Comparison of ENCODE assay signal across 18 mouse cellular contexts in the genomic region with DNA sequence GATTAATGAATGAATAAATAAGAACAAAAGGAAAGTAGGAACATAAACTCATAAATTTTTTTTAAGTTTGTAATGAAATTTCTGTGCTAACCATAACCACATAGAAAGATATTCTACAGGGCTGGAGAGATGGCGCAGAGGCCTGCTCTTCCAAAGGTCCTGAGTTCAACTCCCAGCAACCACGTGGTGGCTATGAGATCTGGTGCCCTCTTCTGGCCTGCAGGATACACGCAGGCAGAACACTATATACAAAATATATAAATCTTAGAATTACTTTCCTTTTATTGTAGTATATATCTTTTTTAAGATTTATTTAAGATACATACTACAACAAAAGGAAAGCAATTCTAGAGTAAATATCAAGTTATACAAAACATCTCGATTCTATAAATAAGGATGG. TPM values are rescaled to one million over a fixed set of nuclear protein-coding genes. Genes with fewer than 3 reads are reported as not detected.
A peak's percentile ranks its signal among the peaks of the same experiment; 100 is the strongest.
DNase-seq lines count a peak whose midpoint lies in the region; ATAC-seq and TF ChIP-seq lines count a peak whose summit lies in the region.
"Had no signal": no experiment of that assay in that cellular context is flagged by ENCODE, and none has a peak within 500 bp of the region (broad histone marks: within the 10 kb centered on the region; RNA-seq: fewer than 3 reads in every experiment).

No protein-coding gene starts in this region.

- no peak overlapping the region for H3K4me3 ChIP-seq in intestine, postnatal 0 days (ENCODE audit: low read depth, low read length)
- H3K4me3 ChIP-seq in intestine, embryonic 15.5 days (replicated peaks): no peak overlapping the region
- no peak overlapping the region for H3K4me3 ChIP-seq in CH12.LX (replicated peaks in 1 of 3; ENCODE audit: low read depth in 2 of 3, low read length in 2 of 3, poor library complexity in 1 of 3)
- no peak overlapping the region for H3K4me3 ChIP-seq in cortical plate, adult 2 months (ENCODE audit: insufficient read depth, low read length)
- H3K4me3 ChIP-seq: forebrain, embryonic 12.5 days; limb, embryonic 13.5 days; megakaryocyte, embryonic 14.5 days; neural tube, embryonic 12.5 days; stomach, embryonic 15.5 days had no signal

- H3K27ac ChIP-seq in intestine, postnatal 0 days (ENCODE audit: low read depth, low read length): no peak overlapping the region
- H3K27ac ChIP-seq in intestine, embryonic 15.5 days: no peak overlapping the region
- H3K27ac ChIP-seq in CH12.LX (ENCODE audit: insufficient read depth, low read depth): no peak overlapping the region
- no peak overlapping the region for H3K27ac ChIP-seq in cortical plate, adult 2 months (ENCODE audit: insufficient read depth, low read length)
- H3K27ac ChIP-seq: forebrain, embryonic 12.5 days; limb, embryonic 13.5 days; neural tube, embryonic 12.5 days; stomach, embryonic 15.5 days had no signal

- DNase-seq in 3T3-L1 (ENCODE audit: low read depth, low spot score) (peak; percentile 13), CH12.LX (ENCODE audit: extremely low read depth) (no peak)
- no peak for DNase-seq in urinary bladder, adult 18-20 months (ENCODE audit: low spot score in 2 of 2)
- DNase-seq in urinary bladder, postnatal 4 days (ENCODE audit: low spot score in 2 of 2): no peak
- DNase-seq in spleen, postnatal 4 days (ENCODE audit: low spot score in 2 of 2): no peak
- DNase-seq: adrenal gland, postnatal 14 days; cerebellum, adult 18-20 months; heart, postnatal 36 days; layer of hippocampus, adult 9-11 months had no signal

- no peak for TF ChIP-seq EP300 in CH12.LX (IDR thresholded peaks at IDR 0.05; ENCODE audit: low read length)

- no peaks in the 10 kb centered on the region for H3K27me3 ChIP-seq in intestine, postnatal 0 days (replicated peaks; ENCODE audit: control insufficient read depth, insufficient read depth, low read length)
- no peaks in the 10 kb centered on the region for H3K27me3 ChIP-seq in intestine, embryonic 15.5 days (replicated peaks)
- no peaks in the 10 kb centered on the region for H3K27me3 ChIP-seq in CH12.LX (replicated peaks)
- H3K27me3 ChIP-seq: forebrain, embryonic 12.5 days; limb, embryonic 13.5 days; megakaryocyte, embryonic 14.5 days; neural tube, embryonic 12.5 days; stomach, embryonic 15.5 days had no signal

- H3K4me2 ChIP-seq in intestine, postnatal 0 days (replicated peaks; ENCODE audit: low read depth): no peak overlapping the region
- H3K4me2 ChIP-seq in intestine, embryonic 15.5 days (replicated peaks): no peak overlapping the region
- no peak overlapping the region for H3K4me2 ChIP-seq in CH12.LX (ENCODE audit: insufficient read depth, low read depth, poor library complexity, severe bottlenecking)
- H3K4me2 ChIP-seq: forebrain, embryonic 12.5 days; limb, embryonic 13.5 days; neural tube, embryonic 12.5 days; stomach, embryonic 15.5 days had no signal

- H3K9ac ChIP-seq in intestine, postnatal 0 days (ENCODE audit: low read depth, low read length): no peak overlapping the region
- no peak overlapping the region for H3K9ac ChIP-seq in intestine, embryonic 15.5 days
- H3K9ac ChIP-seq in CH12.LX (ENCODE audit: insufficient read depth, low read depth): no peak overlapping the region
- H3K9ac ChIP-seq: forebrain, embryonic 12.5 days; limb, embryonic 13.5 days; neural tube, embryonic 12.5 days; stomach, embryonic 15.5 days had no signal

- peaks cover 26% of the 10 kb centered on the region for H3K36me3 ChIP-seq in intestine, postnatal 0 days (ENCODE audit: control insufficient read depth, insufficient read depth)
- peaks cover 11% of the 10 kb centered on the region; the same call in 1 of the 2 replicates for H3K36me3 ChIP-seq in intestine, embryonic 15.5 days
- H3K36me3 ChIP-seq in CH12.LX (replicated peaks in 1 of 2; ENCODE audit: control insufficient read depth in 1 of 2, insufficient read depth in 1 of 2, low read length in 1 of 2): peaks cover 29 to 62% of the 10 kb centered on the region in 2 experiments

- ATAC-seq in intestine, postnatal 0 days: no peak
- no peak for ATAC-seq in intestine, embryonic 15.5 days
- ATAC-seq: intestine, embryonic 16.5 days had no signal

- H3K79me2 ChIP-seq in CH12.LX (replicated peaks; ENCODE audit: control insufficient read depth, extremely low read depth, insufficient read depth, poor library complexity, severe bottlenecking): peaks cover 19% of the 10 kb centered on the region

- peaks cover 2% of the 10 kb centered on the region; the same call in 1 of the 2 replicates for H3K4me1 ChIP-seq in intestine, postnatal 0 days (replicated peaks; ENCODE audit: control insufficient read depth, insufficient read depth, low read length)
- H3K4me1 ChIP-seq in intestine, embryonic 15.5 days (replicated peaks): 0 out of 2 replicates have a peak, but pooled peaks cover 6% of the 10 kb centered on the region
- peaks cover 6 to 19% of the 10 kb centered on the region in 2 experiments; a peak in 3 of 4 replicates for H3K4me1 ChIP-seq in CH12.LX (ENCODE audit: control insufficient read depth in 1 of 2, insufficient read depth in 2 of 2)
- no peaks in the 10 kb centered on the region; the same call in 1 of the 2 replicates for H3K4me1 ChIP-seq in cortical plate, adult 2 months (ENCODE audit: control insufficient read depth, insufficient read depth, low read length)
- H3K4me1 ChIP-seq: neural tube, embryonic 12.5 days; stomach, embryonic 15.5 days had no signal

- WGBS in intestine, postnatal 0 days: 80% methylated on average over 4 of the region's 4 CpGs
- 85% methylated on average over 4 of the region's 4 CpGs for WGBS in intestine, embryonic 15.5 days

- peak; percentile 62 for TF ChIP-seq CTCF in intestine, postnatal 0 days (IDR thresholded peaks at IDR 0.05; ENCODE audit: low read depth)
- peak in 1 of 2 experiments; percentile 37; a peak in 2 of 4 replicates for TF ChIP-seq CTCF in CH12.LX (conservative IDR thresholded peaks at IDR 0.05 in 1 of 2, IDR thresholded peaks at IDR 0.05 in 1 of 2; ENCODE audit: low read depth in 2 of 2, low read length in 2 of 2)
- TF ChIP-seq CTCF in cortical plate, adult 2 months (IDR thresholded peaks at IDR 0.05; ENCODE audit: extremely low read depth, insufficient read depth, low read length): peak; percentile 19; the same call in 1 of the 2 replicates

- in situ Hi-C loops in CH12.LX (cut with MboI; ENCODE audit: low pct_ligation_motif_present, low pct_unique_long_range_greater_than_20kb, low sequenced_read_pairs): no loop called here

- H3K9me3 ChIP-seq in intestine, postnatal 0 days (ENCODE audit: control insufficient read depth): no peaks in the 10 kb centered on the region
- no peaks in the 10 kb centered on the region for H3K9me3 ChIP-seq in intestine, embryonic 15.5 days
- H3K9me3 ChIP-seq in CH12.LX (replicated peaks; ENCODE audit: low read length): no peaks in the 10 kb centered on the region
- H3K9me3 ChIP-seq: forebrain, embryonic 12.5 days; limb, embryonic 13.5 days; megakaryocyte, embryonic 14.5 days; neural tube, embryonic 12.5 days; stomach, embryonic 15.5 days had no signal

- TF ChIP-seq RAD21 in CH12.LX (IDR thresholded peaks at IDR 0.05; ENCODE audit: low read depth, low read length): no peak

- dilution Hi-C loops in CH12.LX (cut with MboI; ENCODE audit: extremely low pct_ligation_motif_present, extremely low pct_unique_long_range_greater_than_20kb, low sequenced_read_pairs): no loop called here

- TF ChIP-seq POLR2A in CH12.LX (IDR thresholded peaks at IDR 0.05; ENCODE audit: low read depth, low read length): no peak
- TF ChIP-seq POLR2A in cortical plate, adult 2 months (IDR thresholded peaks at IDR 0.05; ENCODE audit: extremely low read depth, insufficient read depth, low read length): no peak

TF ChIP-seq in CH12.LX, 34 proteins besides CTCF, POLR2A, EP300 and RAD21:
- no peak for TF ChIP-seq MAZ (IDR thresholded peaks at IDR 0.05; ENCODE audit: low read depth, low read length)
- TF ChIP-seq MYC (IDR thresholded peaks at IDR 0.05; ENCODE audit: low read depth, low read length): peak; percentile 79
- TF ChIP-seq MAX (IDR thresholded peaks at IDR 0.05; ENCODE audit: low read length): no peak

RNA-seq across cellular contexts. Expression of a gene that starts 21.8 kb away (rescaled TPM):
- polyA plus RNA-seq in intestine, postnatal 0 days (2015; fragmentation: Nextera tagmentation; extraction: Ambion mirVana): 37.8 and 40.9 TPM in 2 replicates
- 60.0 and 69.2 TPM in 2 replicates for polyA plus RNA-seq in intestine, embryonic 15.5 days (2015; fragmentation: Nextera tagmentation; extraction: Ambion mirVana)
- total RNA-seq in CH12.LX (2012; rRNA removed) (28.6 and 32.7 TPM in 2 replicates), CH12.LX (2014; rRNA removed) (82.9 and 89.3 TPM in 2 replicates)
- 42.8 and 43.3 TPM in 2 replicates for polyA plus RNA-seq in CH12.LX (2012; ENCODE audit: insufficient read length, low read depth)
- polyA plus RNA-seq in cortical plate, adult 2 months (2012; rRNA removed): 11.5 and 11.8 TPM in 2 replicates

RNA-seq across cellular contexts. Expression of a gene that starts 32.0 kb away (rescaled TPM):
- 40.1 and 46.5 TPM in 2 replicates for polyA plus RNA-seq in intestine, postnatal 0 days (2015; fragmentation: Nextera tagmentation; extraction: Ambion mirVana)
- polyA plus RNA-seq in intestine, embryonic 15.5 days (2015; fragmentation: Nextera tagmentation; extraction: Ambion mirVana): 52.6 and 56.9 TPM in 2 replicates
- total RNA-seq in CH12.LX (2012; rRNA removed) (15.7 and 18.4 TPM in 2 replicates), CH12.LX (2014; rRNA removed) (41.2 and 49.2 TPM in 2 replicates)
- polyA plus RNA-seq in CH12.LX (2012; ENCODE audit: insufficient read length, low read depth): 20.4 and 21.8 TPM in 2 replicates
- polyA plus RNA-seq in cortical plate, adult 2 months (2012; rRNA removed): 13.0 and 14.7 TPM in 2 replicates

RNA-seq across cellular contexts. Expression of a gene that starts 53.3 kb away (rescaled TPM):
- 98.6 and 98.8 TPM in 2 replicates for polyA plus RNA-seq in intestine, postnatal 0 days (2015; fragmentation: Nextera tagmentation; extraction: Ambion mirVana)
- polyA plus RNA-seq in intestine, embryonic 15.5 days (2015; fragmentation: Nextera tagmentation; extraction: Ambion mirVana): 129 and 148 TPM in 2 replicates
- total RNA-seq in CH12.LX (2012; rRNA removed) (90.3 and 121 TPM in 2 replicates), CH12.LX (2014; rRNA removed) (288 and 342 TPM in 2 replicates)
- polyA plus RNA-seq in CH12.LX (2012; ENCODE audit: insufficient read length, low read depth): 193 and 201 TPM in 2 replicates
- polyA plus RNA-seq in cortical plate, adult 2 months (2012; rRNA removed): 87.2 and 88.7 TPM in 2 replicates
